In genomic region chr5:35510589-35510988, GRCm38 (mm10) we compare ENCODE assay signal across 8 mouse cellular contexts. TPM values are rescaled to one million over a fixed set of nuclear protein-coding genes. Genes with fewer than 3 reads are reported as not detected.
DNase-seq lines count a peak whose midpoint lies in the region; ATAC-seq and TF ChIP-seq lines count a peak whose summit lies in the region.

No protein-coding gene starts in this region.

- no peak for TF ChIP-seq EP300 in ES-Bruce4 (IDR thresholded peaks at IDR 0.05; ENCODE audit: insufficient read depth, low read depth, low read length)

- intact Hi-C loops in heart, postnatal 25 days (cut with DNase I): loop anchor here (1.0 kb wide), 1 partner anchor 148 kb away; no protein-coding TSS in a partner anchor

- WGBS in lung, adult 2 months: 16% methylated on average over 5 of the region's 5 CpGs
- WGBS in stomach, embryonic 14.5 days: 23% methylated on average over 5 of the region's 5 CpGs

- peak; percentile 55 for DNase-seq in heart, adult 8-10 months (ENCODE audit: low spot score)
- no peak for DNase-seq in heart, postnatal 25 days (ENCODE audit: low spot score)
- DNase-seq in cerebellum, adult 11 months: peak; percentile 27
- DNase-seq in forelimb bud, embryonic 11.5 days (ENCODE audit: low read depth, low spot score): peak; percentile 76
- peak; percentile 52 to 75 for DNase-seq in kidney, postnatal 25 days
- DNase-seq in lung, adult 2 months: peak; percentile 36

- peak; percentile 82 for TF ChIP-seq CTCF in ES-Bruce4 (IDR thresholded peaks at IDR 0.05; ENCODE audit: low read depth, low read length)
- peak; percentile 72 for TF ChIP-seq CTCF in lung, adult 2 months (IDR thresholded peaks at IDR 0.05; ENCODE audit: insufficient read depth, low read length)

- no peaks in the 10 kb centered on the region for H3K36me3 ChIP-seq in ES-Bruce4 (ENCODE audit: control insufficient read depth, insufficient read depth, low read length, poor library complexity, severe bottlenecking)
- no peaks in the 10 kb centered on the region for H3K36me3 ChIP-seq in stomach, embryonic 14.5 days (ENCODE audit: control insufficient read depth, insufficient read depth, low read length)

- H3K4me2 ChIP-seq in stomach, embryonic 14.5 days (replicated peaks; ENCODE audit: low read depth, low read length): no peak overlapping the region

- no peak overlapping the region for H3K4me3 ChIP-seq in ES-Bruce4 (ENCODE audit: low read depth, low read length)
- no peak overlapping the region for H3K4me3 ChIP-seq in lung, adult 2 months (replicated peaks; ENCODE audit: extremely low read depth, low read depth, low read length)
- no peak overlapping the region for H3K4me3 ChIP-seq in stomach, embryonic 14.5 days (ENCODE audit: low read depth, low read length)

- H3K9ac ChIP-seq in ES-Bruce4 (ENCODE audit: low read depth, poor library complexity, severe bottlenecking): no peak overlapping the region
- H3K9ac ChIP-seq in stomach, embryonic 14.5 days (replicated peaks; ENCODE audit: low read depth, low read length): no peak overlapping the region

- ATAC-seq in stomach, embryonic 14.5 days (ENCODE audit: insufficient number of reproducible peaks, insufficient read depth, low FRiP score, low read depth): peak; percentile 16; the same call in 1 of the 2 replicates

- H3K4me1 ChIP-seq in ES-Bruce4 (ENCODE audit: control insufficient read depth, insufficient read depth, low read length): no peaks in the 10 kb centered on the region
- H3K4me1 ChIP-seq in lung, adult 2 months (ENCODE audit: control insufficient read depth, insufficient read depth, low read length): no peaks in the 10 kb centered on the region
- H3K4me1 ChIP-seq in stomach, embryonic 14.5 days (ENCODE audit: control insufficient read depth, insufficient read depth, low read length): no peaks in the 10 kb centered on the region

- no peak overlapping the region for H3K27ac ChIP-seq in ES-Bruce4 (ENCODE audit: insufficient read depth, low read length)
- H3K27ac ChIP-seq in stomach, embryonic 14.5 days (ENCODE audit: low read length): no peak overlapping the region

- no peaks in the 10 kb centered on the region for H3K9me3 ChIP-seq in ES-Bruce4 (replicated peaks; ENCODE audit: control insufficient read depth, insufficient read depth, low read length, poor library complexity, severe bottlenecking)
- no peaks in the 10 kb centered on the region for H3K9me3 ChIP-seq in stomach, embryonic 14.5 days (ENCODE audit: control insufficient read depth, low read depth, low read length)

- no peaks in the 10 kb centered on the region for H3K27me3 ChIP-seq in ES-Bruce4 (ENCODE audit: control insufficient read depth, insufficient read depth, low read length, poor library complexity, severe bottlenecking)
- no peaks in the 10 kb centered on the region for H3K27me3 ChIP-seq in stomach, embryonic 14.5 days (ENCODE audit: control insufficient read depth, insufficient read depth, low read length)

- TF ChIP-seq POLR2A in ES-Bruce4 (IDR thresholded peaks at IDR 0.05; ENCODE audit: insufficient read depth, low read length): no peak
- TF ChIP-seq POLR2A in lung, adult 2 months (IDR thresholded peaks at IDR 0.05; ENCODE audit: borderline replicate concordance, extremely low read depth, low read depth, low read length): no peak

RNA-seq across cellular contexts. Expression of gene Cpz, which starts 14.9 kb away (rescaled TPM):
- total RNA-seq in heart, adult 8-10 months (2022): under 1 TPM in 3 of 4 experiments, not detected in 1; 0.25 to 0.59 (median 0.41) TPM
- under 1 TPM; 0.94 to 0.98 TPM for total RNA-seq in heart, postnatal 25 days (2021)
- 4.6 and 6.8 TPM in 2 replicates for polyA plus RNA-seq in ES-Bruce4 (2011; ENCODE audit: insufficient read depth, insufficient read length, low read depth, missing spikeins)
- 6.0 and 9.2 TPM in 2 replicates for polyA plus RNA-seq in lung, adult 2 months (2012; rRNA removed)
- 4.8 and 6.6 TPM in 2 replicates for polyA plus RNA-seq in stomach, embryonic 14.5 days (2014; fragmentation: Nextera tagmentation; extraction: Ambion mirVana)
